Mouse (Mus musculus): ENCODE measurements around the gene Ptpn7. TPM values are rescaled to one million over a fixed set of nuclear protein-coding genes. Genes with fewer than 3 reads are reported as not detected.

Gene Ptpn7
- polyA plus RNA-seq, 1 experiment from 2014 or later = 2.4 TPM

- Histone ChIP-seq H3K27me3 (ENCODE audit: low read depth, poor library complexity, severe bottlenecking) (peaks cover 32% of the 10 kb centered on the region), H3K4me3 (peak overlapping the region; percentile 86), H3K9me3 (replicated peaks) (no peaks in the 10 kb centered on the region), H3K36me3 (peaks cover 6% of the 10 kb centered on the region), H3K27ac (replicated peaks) (peak overlapping the region; percentile 92), H3K4me1 (peaks cover 28% of the 10 kb centered on the region)
- WGBS = under 1% methylated on average over 69 of the region's 69 CpGs
- DNase-seq (ENCODE audit: low spot score) = peak; percentile 79
Measured at GRCm38 (mm10) chr1:135146946-135147701, 14.6 kb downstream of the Ptpn7 start.

- H3K36me3 ChIP-seq = peaks cover 11% of the 10 kb centered on the region
- peak overlapping the region; percentile 92 for H3K27ac ChIP-seq (replicated peaks)
- DNase-seq (ENCODE audit: low spot score) = no peak
- H3K4me3 ChIP-seq = peak overlapping the region; percentile 86
- H3K4me1 ChIP-seq = peaks cover 28% of the 10 kb centered on the region
- H3K9me3 ChIP-seq (replicated peaks) = no peaks in the 10 kb centered on the region
- H3K27me3 ChIP-seq (ENCODE audit: low read depth, poor library complexity, severe bottlenecking) = peaks cover 32% of the 10 kb centered on the region
- whole genome bisulfite sequencing = 4% methylated on average over 7 of the region's 7 CpGs
Measured at GRCm38 (mm10) chr1:135147702-135148058, 15.2 kb downstream of the Ptpn7 start.

GRCm38 (mm10) chr1:135148476-135148875 is 16.0 kb downstream of the Ptpn7 start:
- no peak for DNase-seq (ENCODE audit: low spot score)
- Histone ChIP-seq H3K4me1 (peaks cover 28% of the 10 kb centered on the region), H3K4me3 (peak overlapping the region; percentile 86), H3K9me3 (replicated peaks) (no peaks in the 10 kb centered on the region), H3K27ac (replicated peaks) (no peak overlapping the region), H3K36me3 (peaks cover 14% of the 10 kb centered on the region), H3K27me3 (ENCODE audit: low read depth, poor library complexity, severe bottlenecking) (peaks cover 25% of the 10 kb centered on the region)
- 81% methylated on average over 4 of the region's 4 CpGs for WGBS

GRCm38 (mm10) chr1:135148996-135149395 is 16.5 kb downstream of the Ptpn7 start:
- H3K4me3 ChIP-seq = 0 out of 2 replicates have a peak overlapping the region, but pooled peaks have one; percentile 86
- H3K36me3 ChIP-seq = peaks cover 15% of the 10 kb centered on the region

GRCm38 (mm10) chr1:135154011-135154410 is 21.5 kb downstream of the Ptpn7 start:
- H3K36me3 ChIP-seq = peaks cover 38% of the 10 kb centered on the region
- H3K9me3 ChIP-seq (replicated peaks) = no peaks in the 10 kb centered on the region
- 20% methylated on average over 13 of the region's 13 CpGs for WGBS
- H3K4me3 ChIP-seq = peak overlapping the region; percentile 48
- H3K4me1 ChIP-seq = peaks cover 23% of the 10 kb centered on the region
- no peak for DNase-seq (ENCODE audit: low spot score)
- H3K27ac ChIP-seq (replicated peaks) = peak overlapping the region; percentile 90
- H3K27me3 ChIP-seq (ENCODE audit: low read depth, poor library complexity, severe bottlenecking) = no peaks in the 10 kb centered on the region

More at GRCm38 (mm10) chr1:135148996-135149395, 16.5 kb downstream of the Ptpn7 start:
- DNase-seq (ENCODE audit: low spot score) = no peak
- 77% methylated on average over 5 of the region's 5 CpGs for WGBS
- no peak overlapping the region for H3K27ac ChIP-seq (replicated peaks)
- H3K27me3 ChIP-seq (ENCODE audit: low read depth, poor library complexity, severe bottlenecking) = peaks cover 20% of the 10 kb centered on the region
- no peaks in the 10 kb centered on the region for H3K9me3 ChIP-seq (replicated peaks)
- H3K4me1 ChIP-seq = peaks cover 31% of the 10 kb centered on the region

GRCm38 (mm10) chr1:135154411-135154959 is 22.0 kb downstream of the Ptpn7 start:
- Histone ChIP-seq H3K9me3 (replicated peaks) (no peaks in the 10 kb centered on the region), H3K4me1 (peaks cover 27% of the 10 kb centered on the region), H3K27ac (replicated peaks) (peak overlapping the region; percentile 90), H3K27me3 (ENCODE audit: low read depth, poor library complexity, severe bottlenecking) (no peaks in the 10 kb centered on the region), H3K36me3 (peaks cover 38% of the 10 kb centered on the region), H3K4me3 (peak overlapping the region; percentile 48)
- peak; percentile 81 for DNase-seq (ENCODE audit: low spot score)
- WGBS = 5% methylated on average over 14 of the region's 14 CpGs

- H3K4me3 ChIP-seq = no peak overlapping the region
- no peaks in the 10 kb centered on the region for H3K9me3 ChIP-seq (replicated peaks)
- H3K4me1 ChIP-seq = peaks cover 27% of the 10 kb centered on the region
- WGBS = 88% methylated on average over 6 of the region's 6 CpGs
- H3K27me3 ChIP-seq (ENCODE audit: low read depth, poor library complexity, severe bottlenecking) = no peaks in the 10 kb centered on the region
- H3K36me3 ChIP-seq = peaks cover 36% of the 10 kb centered on the region
- no peak overlapping the region for H3K27ac ChIP-seq (replicated peaks)
- DNase-seq (ENCODE audit: low spot score) = no peak
Measured at GRCm38 (mm10) chr1:135156300-135156699, 23.8 kb downstream of the Ptpn7 start.

- peaks cover 27% of the 10 kb centered on the region for H3K4me1 ChIP-seq
- peaks cover 23% of the 10 kb centered on the region for H3K36me3 ChIP-seq
- H3K9me3 ChIP-seq (replicated peaks) = no peaks in the 10 kb centered on the region
- no peak overlapping the region for H3K4me3 ChIP-seq
- peak overlapping the region; percentile 67 for H3K27ac ChIP-seq (replicated peaks)
- 66% methylated on average over 5 of the region's 5 CpGs for WGBS
- no peaks in the 10 kb centered on the region for H3K27me3 ChIP-seq (ENCODE audit: low read depth, poor library complexity, severe bottlenecking)
- no peak for DNase-seq (ENCODE audit: low spot score)
Measured at GRCm38 (mm10) chr1:135158633-135159032, 26.1 kb downstream of the Ptpn7 start.

- Histone ChIP-seq H3K4me1 (peaks cover 23% of the 10 kb centered on the region), H3K9me3 (replicated peaks) (no peaks in the 10 kb centered on the region), H3K36me3 (peaks cover 23% of the 10 kb centered on the region), H3K27me3 (ENCODE audit: low read depth, poor library complexity, severe bottlenecking) (no peaks in the 10 kb centered on the region), H3K4me3 (no peak overlapping the region), H3K27ac (replicated peaks) (peak overlapping the region; percentile 67)
- whole genome bisulfite sequencing = 63% methylated on average over 7 of the region's 7 CpGs
- DNase-seq (ENCODE audit: low spot score) = no peak
Measured at GRCm38 (mm10) chr1:135159074-135159473, 26.6 kb downstream of the Ptpn7 start.

GRCm38 (mm10) chr1:135159556-135160123 is 27.1 kb downstream of the Ptpn7 start:
- H3K36me3 ChIP-seq = peaks cover 23% of the 10 kb centered on the region
- no peaks in the 10 kb centered on the region for H3K27me3 ChIP-seq (ENCODE audit: low read depth, poor library complexity, severe bottlenecking)
- H3K27ac ChIP-seq (replicated peaks) = peak overlapping the region; percentile 67
- H3K4me3 ChIP-seq = no peak overlapping the region
- peaks cover 18% of the 10 kb centered on the region for H3K4me1 ChIP-seq
- no peak for DNase-seq (ENCODE audit: low spot score)
- WGBS = 92% methylated on average over 11 of the region's 11 CpGs
- no peaks in the 10 kb centered on the region for H3K9me3 ChIP-seq (replicated peaks)

GRCm38 (mm10) chr1:135160411-135161050 is 28.0 kb downstream of the Ptpn7 start:
- WGBS = 88% methylated on average over 13 of the region's 13 CpGs
- peaks cover 14% of the 10 kb centered on the region for H3K36me3 ChIP-seq
- H3K27ac ChIP-seq (replicated peaks) = peak overlapping the region; percentile 42; the same call in 1 of the 2 replicates
- no peaks in the 10 kb centered on the region for H3K27me3 ChIP-seq (ENCODE audit: low read depth, poor library complexity, severe bottlenecking)
- H3K4me1 ChIP-seq = peaks cover 12% of the 10 kb centered on the region
- H3K9me3 ChIP-seq (replicated peaks) = no peaks in the 10 kb centered on the region
- no peak overlapping the region for H3K4me3 ChIP-seq
- DNase-seq (ENCODE audit: low spot score) = no peak

GRCm38 (mm10) chr1:135162720-135163119 is 30.2 kb downstream of the Ptpn7 start:
- H3K9me3 ChIP-seq (replicated peaks) = no peaks in the 10 kb centered on the region
- H3K4me3 ChIP-seq = no peak overlapping the region
- H3K27ac ChIP-seq (replicated peaks) = no peak overlapping the region
- 37% methylated on average over 6 of the region's 6 CpGs for WGBS
- H3K36me3 ChIP-seq = no peaks in the 10 kb centered on the region
- no peaks in the 10 kb centered on the region for H3K27me3 ChIP-seq (ENCODE audit: low read depth, poor library complexity, severe bottlenecking)
- no peak for DNase-seq (ENCODE audit: low spot score)
- H3K4me1 ChIP-seq = peaks cover 15% of the 10 kb centered on the region
